ENCODE assay signal across 8 mouse cellular contexts in the genomic region with DNA sequence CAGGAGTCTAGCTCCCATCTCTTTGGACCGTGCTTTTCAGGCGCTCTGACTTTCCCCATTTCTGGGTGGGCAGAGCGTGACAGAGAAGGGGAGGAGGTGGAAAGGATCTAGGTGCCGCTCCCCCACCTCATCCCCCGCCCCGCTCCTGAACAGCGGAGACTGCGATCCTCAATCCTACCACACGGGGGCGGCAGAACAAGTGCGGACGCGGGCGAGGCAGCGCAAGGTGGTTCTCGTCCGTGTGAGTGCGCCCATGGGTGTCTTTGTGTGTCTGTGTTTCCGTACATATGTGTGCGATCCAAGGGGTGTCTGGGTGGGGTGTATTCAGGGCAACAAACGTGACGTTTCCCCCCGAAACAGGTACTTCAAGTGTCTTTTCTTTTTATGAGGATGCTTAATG. TPM values are rescaled to one million over a fixed set of nuclear protein-coding genes. Genes with fewer than 3 reads are reported as not detected.
DNase-seq lines count a peak whose midpoint lies in the region; ATAC-seq lines count a peak whose summit lies in the region.

No protein-coding gene starts in this region.

- no peaks in the 10 kb centered on the region for H3K9me3 ChIP-seq in liver, embryonic 12.5 days (replicated peaks)
- no peaks in the 10 kb centered on the region for H3K9me3 ChIP-seq in midbrain, embryonic 14.5 days (ENCODE audit: control insufficient read depth, low read length)

- under 1% methylated on average over 23 of the region's 23 CpGs for WGBS in liver, embryonic 12.5 days (ENCODE audit: insufficient replicate concordance)
- under 1% methylated on average over 23 of the region's 23 CpGs for WGBS in midbrain, embryonic 14.5 days

- peaks cover 85% of the 10 kb centered on the region for H3K27me3 ChIP-seq in liver, embryonic 12.5 days (replicated peaks)
- H3K27me3 ChIP-seq in midbrain, embryonic 14.5 days (ENCODE audit: control insufficient read depth, insufficient read depth, low read length), result peaks cover 53% of the 10 kb centered on the region

- H3K4me2 ChIP-seq in liver, embryonic 12.5 days, result no peak overlapping the region
- H3K4me2 ChIP-seq in midbrain, embryonic 14.5 days (ENCODE audit: low read length), result peak overlapping the region; percentile 50

- H3K36me3 ChIP-seq in liver, embryonic 12.5 days, result no peaks in the 10 kb centered on the region
- no peaks in the 10 kb centered on the region for H3K36me3 ChIP-seq in midbrain, embryonic 14.5 days (ENCODE audit: control insufficient read depth, insufficient read depth, low read length)

- DNase-seq in liver, result peak; percentile 78
- DNase-seq in cerebellum, postnatal 25 days, result peak; percentile 87 to 94
- peak; percentile 72 for DNase-seq in gastrocnemius, adult 18-20 months (ENCODE audit: low spot score)
- peak; percentile 88 for DNase-seq in induced T-regulatory cell, adult 2 months (ENCODE audit: low read depth)
- DNase-seq in left cerebral cortex, postnatal 4 days, result peak; percentile 83
- DNase-seq in midbrain, embryonic 14.5 days, result peak; percentile 90
- DNase-seq in spleen, adult 18-20 months, result peak; percentile 45 to 81

- no peak for ATAC-seq in liver, embryonic 12.5 days
- ATAC-seq in midbrain, embryonic 14.5 days (ENCODE audit: low FRiP score, low TSS enrichment), result no peak

- H3K9ac ChIP-seq in liver, embryonic 12.5 days, result no peak overlapping the region
- H3K9ac ChIP-seq in midbrain, embryonic 14.5 days (replicated peaks; ENCODE audit: low read length), result no peak overlapping the region

- intact Hi-C loops in left cerebral cortex, postnatal 4 days (cut with DNase I), result no loop called here

- H3K27ac ChIP-seq in liver, embryonic 12.5 days, result no peak overlapping the region
- no peak overlapping the region for H3K27ac ChIP-seq in midbrain, embryonic 14.5 days (replicated peaks; ENCODE audit: low read depth, low read length)

- H3K4me3 ChIP-seq in liver, embryonic 12.5 days, result no peak overlapping the region
- peak overlapping the region; percentile 12; the same call in 1 of the 2 replicates for H3K4me3 ChIP-seq in midbrain, embryonic 14.5 days (replicated peaks; ENCODE audit: low read depth, low read length)

- peaks cover 19% of the 10 kb centered on the region for H3K4me1 ChIP-seq in liver, embryonic 12.5 days
- H3K4me1 ChIP-seq in midbrain, embryonic 14.5 days (ENCODE audit: control insufficient read depth, insufficient read depth, low read length), result 0 out of 2 replicates have a peak, but pooled peaks cover 2% of the 10 kb centered on the region

RNA-seq across cellular contexts. Expression of a gene that starts 1.1 kb away (rescaled TPM):
- polyA plus RNA-seq in liver, embryonic 12.5 days (2016; fragmentation: Nextera tagmentation; extraction: Ambion mirVana), result not detected in 2 replicates
- not detected for total RNA-seq in gastrocnemius, adult 18-20 months (2021)
- 10 to 100 TPM; 48.5 to 78.9 TPM for total RNA-seq in left cerebral cortex, postnatal 4 days (2021)
- polyA plus RNA-seq in midbrain, embryonic 14.5 days (2014; fragmentation: Nextera tagmentation; extraction: Ambion mirVana), result 4.8 and 6.9 TPM in 2 replicates

RNA-seq across cellular contexts. Expression of a gene that starts 20.8 kb away (rescaled TPM):
- polyA plus RNA-seq in liver, embryonic 12.5 days (2016; fragmentation: Nextera tagmentation; extraction: Ambion mirVana), result 119 and 121 TPM in 2 replicates
- 10 to 100 TPM; 14.0 to 17.1 TPM for total RNA-seq in gastrocnemius, adult 18-20 months (2021)
- 100 to 1,000 TPM; 193 to 208 TPM for total RNA-seq in left cerebral cortex, postnatal 4 days (2021)
- polyA plus RNA-seq in midbrain, embryonic 14.5 days (2014; fragmentation: Nextera tagmentation; extraction: Ambion mirVana), result 214 and 238 TPM in 2 replicates

RNA-seq across cellular contexts. Expression of a gene that starts 37.3 kb away (rescaled TPM):
- 67.0 and 68.7 TPM in 2 replicates for polyA plus RNA-seq in liver, embryonic 12.5 days (2016; fragmentation: Nextera tagmentation; extraction: Ambion mirVana)
- total RNA-seq in gastrocnemius, adult 18-20 months (2021), result 10 to 100 TPM; 73.3 to 76.9 TPM
- 10 to 100 TPM; 90.8 to 93.9 TPM for total RNA-seq in left cerebral cortex, postnatal 4 days (2021)
- 94.0 and 117 TPM in 2 replicates for polyA plus RNA-seq in midbrain, embryonic 14.5 days (2014; fragmentation: Nextera tagmentation; extraction: Ambion mirVana)

RNA-seq across cellular contexts. Expression of a gene that starts 38.3 kb away (rescaled TPM):
- polyA plus RNA-seq in liver, embryonic 12.5 days (2016; fragmentation: Nextera tagmentation; extraction: Ambion mirVana), result 17.3 and 22.1 TPM in 2 replicates
- 10 to 100 TPM; 16.8 to 19.7 TPM for total RNA-seq in gastrocnemius, adult 18-20 months (2021)
- total RNA-seq in left cerebral cortex, postnatal 4 days (2021), result 10 to 100 TPM; 46.7 to 52.1 TPM
- polyA plus RNA-seq in midbrain, embryonic 14.5 days (2014; fragmentation: Nextera tagmentation; extraction: Ambion mirVana), result 25.8 and 28.1 TPM in 2 replicates

RNA-seq across cellular contexts. Expression of a gene that starts 46.9 kb away (rescaled TPM):
- polyA plus RNA-seq in liver, embryonic 12.5 days (2016; fragmentation: Nextera tagmentation; extraction: Ambion mirVana), result 0.19 TPM in 1 of 2 replicates, not detected in the other
- 1 to 10 TPM; 4.9 to 5.5 TPM for total RNA-seq in gastrocnemius, adult 18-20 months (2021)
- under 1 TPM; 0.60 TPM for total RNA-seq in left cerebral cortex, postnatal 4 days (2021)
- polyA plus RNA-seq in midbrain, embryonic 14.5 days (2014; fragmentation: Nextera tagmentation; extraction: Ambion mirVana), result 0.26 and 0.28 TPM in 2 replicates

Comparison
In these comparisons a context has a peak if more than half of its experiments do, and no peak if none do; other contexts are left out.
1. RNA of a gene that starts 1.1 kb away (total RNA-seq): 48.5 to 78.9 TPM in left cerebral cortex, postnatal 4 days; not detected in gastrocnemius, adult 18-20 months; every median in the first group is over 10 times any median in the second.
2. RNA of a gene that starts 20.8 kb away (total RNA-seq): 193 to 208 TPM in left cerebral cortex, postnatal 4 days; 14.0 to 17.1 TPM in gastrocnemius, adult 18-20 months; every median in the first group is over 10 times any median in the second.
3. Peak in every context shown above with its lines, with median percentiles within 50 percentile points of each other: DNase-seq.